Mouse (Mus musculus): ENCODE measurements at regions not wholly inside any gene's neighbourhood (a gene's known extent, or its start where the extent isn't known, plus 50 kb on each side); places are given as distances from the start of the nearest gene placed in this dataset.

- TF ChIP-seq CTCF (IDR thresholded peaks at IDR 0.05; ENCODE audit: borderline replicate concordance, insufficient read depth, low read depth, low read length) (no peak), POLR2A (IDR thresholded peaks at IDR 0.05; ENCODE audit: borderline replicate concordance, insufficient read depth, low read length) (no peak)
Measured at GRCm38 (mm10) chr10:68963090-68963489, 188.1 kb upstream of the Rhobtb1 start.

All from cerebellum, adult 2 months (tissue).